Mouse (Mus musculus): ENCODE results near the gene Zfp710. TPM values are rescaled to one million over a fixed set of nuclear protein-coding genes. Genes with fewer than 3 reads are reported as not detected.

The Zfp710 gene
- polyA plus RNA-seq, 1 experiment from 2014 or later: 18.5 TPM

Other genes starting within 250 kb of the Zfp710 start
- not detected in 2 replicates for gene Mesp1, start 231.0 kb upstream of the Zfp710 start, polyA plus RNA-seq (2016; fragmentation: Nextera tagmentation; extraction: Ambion mirVana)
- 0.14 and 0.32 TPM in 2 replicates for gene Mesp2, start 214.1 kb upstream of the Zfp710 start, polyA plus RNA-seq (2016; fragmentation: Nextera tagmentation; extraction: Ambion mirVana)
- 10.6 and 11.9 TPM in 2 replicates for gene Anpep, start 163.8 kb upstream of the Zfp710 start, polyA plus RNA-seq (2016; fragmentation: Nextera tagmentation; extraction: Ambion mirVana)
- 32.0 and 36.0 TPM in 2 replicates for gene Ap3s2, start 104.2 kb upstream of the Zfp710 start, polyA plus RNA-seq (2016; fragmentation: Nextera tagmentation; extraction: Ambion mirVana)
- gene Arpin, start 89.5 kb upstream of the Zfp710 start, polyA plus RNA-seq (2016; fragmentation: Nextera tagmentation; extraction: Ambion mirVana): 17.9 and 19.0 TPM in 2 replicates
- 555 and 566 TPM in 2 replicates for gene Idh2, start 90.6 kb downstream of the Zfp710 start, polyA plus RNA-seq (2016; fragmentation: Nextera tagmentation; extraction: Ambion mirVana)
- 12.2 and 13.5 TPM in 2 replicates for gene Sema4b, start 162.0 kb downstream of the Zfp710 start, polyA plus RNA-seq (2016; fragmentation: Nextera tagmentation; extraction: Ambion mirVana)
- gene Cib1, start 208.0 kb downstream of the Zfp710 start, polyA plus RNA-seq (2016; fragmentation: Nextera tagmentation; extraction: Ambion mirVana): 47.5 and 49.7 TPM in 2 replicates
- 3.2 and 3.7 TPM in 2 replicates for gene Gdpgp1, start 208.1 kb downstream of the Zfp710 start, polyA plus RNA-seq (2016; fragmentation: Nextera tagmentation; extraction: Ambion mirVana)
- 0.41 and 0.79 TPM in 2 replicates for gene Ttll13, start 221.6 kb downstream of the Zfp710 start, polyA plus RNA-seq (2016; fragmentation: Nextera tagmentation; extraction: Ambion mirVana)
- gene Ngrn, start 236.4 kb downstream of the Zfp710 start, polyA plus RNA-seq (2016; fragmentation: Nextera tagmentation; extraction: Ambion mirVana): 50.3 and 53.7 TPM in 2 replicates
- gene Vps33b, start 244.8 kb downstream of the Zfp710 start, polyA plus RNA-seq (2016; fragmentation: Nextera tagmentation; extraction: Ambion mirVana): 12.6 and 13.7 TPM in 2 replicates

All from limb, embryonic 12.5 days (tissue).